Mouse (Mus musculus) brain, embryonic 14.5 days (tissue): ENCODE results near the gene Dnah2. TPM values are rescaled to one million over a fixed set of nuclear protein-coding genes. Genes with fewer than 3 reads are reported as not detected.
A peak's percentile ranks its signal among the peaks of the same experiment; 100 is the strongest.

Source experiments
- DNase-seq: peaks from one replicate; pipeline ENCODE4 v3.0.0-alpha.2; 2011; ENCODE audit warnings: low read depth
- CTCF ChIP-seq: fragments of 200-500 bp; IDR thresholded peaks from 2 replicates; pipeline ENCODE4 v1.5.1; 2012; ENCODE audit warnings: inconsistent platforms, mild to moderate bottlenecking, moderate library complexity, borderline replicate concordance; ENCODE audit not compliant: insufficient read depth, insufficient read length; ENCODE audit errors: extremely low read depth
- POLR2A ChIP-seq: fragments of 200-500 bp; IDR thresholded peaks from 2 replicates; pipeline ENCODE4 v1.6.1; 2012; ENCODE audit warnings: mild to moderate bottlenecking, inconsistent platforms, borderline replicate concordance; ENCODE audit not compliant: poor library complexity, insufficient read depth, insufficient read length, severe bottlenecking; ENCODE audit errors: extremely low read depth
- polyA plus RNA-seq: library from polyadenylated mRNA; depleted of rRNA; stranded (reverse); fragments of >200 nt; gene quantifications from 2 replicates; pipeline ENCODE4 v1.2.3, GENCODE M21; 2012; rRNA removed

The Dnah2 gene
- 4.7 and 5.2 TPM in 2 replicates for polyA plus RNA-seq

GRCm38 (mm10) chr11:69549060-69549656 is at the start of gene Dnah2:
Gene Dnah2 (minus strand): TSS chr11:69549110.
- no peak for TF ChIP-seq POLR2A
- no peak for TF ChIP-seq CTCF
- DNase-seq: no peak

DNA sequence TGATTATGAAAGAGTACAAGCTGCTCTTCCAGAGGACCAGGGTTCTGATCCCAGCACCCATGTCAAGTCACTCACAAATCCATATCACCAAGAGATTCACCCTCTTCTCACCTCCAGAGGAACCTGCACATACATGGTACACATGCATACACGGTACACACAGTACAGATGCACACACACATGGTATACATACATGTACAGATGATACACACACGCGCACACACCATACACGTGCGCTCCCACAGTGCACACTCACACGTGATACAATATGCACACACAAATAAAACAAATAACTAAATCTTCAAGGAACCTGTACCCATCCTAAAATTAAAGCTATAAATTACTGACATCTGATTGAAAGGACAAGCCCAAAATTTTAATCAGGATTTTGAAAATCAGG is 45.9 kb upstream of the Dnah2 start:
- no peak for DNase-seq
- no peak for TF ChIP-seq CTCF
- TF ChIP-seq POLR2A: no peak

DNA sequence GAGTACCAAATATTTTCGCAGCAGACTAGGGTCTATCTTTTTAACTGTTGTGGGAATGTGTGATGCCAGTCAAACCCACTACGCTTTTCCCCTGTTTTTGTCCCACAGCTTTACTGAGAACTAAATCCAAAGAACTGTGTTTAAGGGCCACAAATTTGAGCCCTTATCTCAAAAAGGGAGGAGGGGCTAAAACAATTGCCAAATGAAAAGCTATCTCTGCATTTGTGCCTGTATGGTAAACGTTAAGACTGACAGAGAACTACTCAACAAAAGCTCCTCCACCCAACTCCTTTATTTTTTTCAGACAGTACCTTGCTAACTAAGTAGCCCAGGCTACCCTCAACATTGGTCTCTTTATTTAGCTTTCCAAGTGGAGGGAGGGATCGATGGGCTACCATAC is 43.9 kb upstream of the Dnah2 start:
- no peak for DNase-seq
- TF ChIP-seq CTCF: no peak

DNA sequence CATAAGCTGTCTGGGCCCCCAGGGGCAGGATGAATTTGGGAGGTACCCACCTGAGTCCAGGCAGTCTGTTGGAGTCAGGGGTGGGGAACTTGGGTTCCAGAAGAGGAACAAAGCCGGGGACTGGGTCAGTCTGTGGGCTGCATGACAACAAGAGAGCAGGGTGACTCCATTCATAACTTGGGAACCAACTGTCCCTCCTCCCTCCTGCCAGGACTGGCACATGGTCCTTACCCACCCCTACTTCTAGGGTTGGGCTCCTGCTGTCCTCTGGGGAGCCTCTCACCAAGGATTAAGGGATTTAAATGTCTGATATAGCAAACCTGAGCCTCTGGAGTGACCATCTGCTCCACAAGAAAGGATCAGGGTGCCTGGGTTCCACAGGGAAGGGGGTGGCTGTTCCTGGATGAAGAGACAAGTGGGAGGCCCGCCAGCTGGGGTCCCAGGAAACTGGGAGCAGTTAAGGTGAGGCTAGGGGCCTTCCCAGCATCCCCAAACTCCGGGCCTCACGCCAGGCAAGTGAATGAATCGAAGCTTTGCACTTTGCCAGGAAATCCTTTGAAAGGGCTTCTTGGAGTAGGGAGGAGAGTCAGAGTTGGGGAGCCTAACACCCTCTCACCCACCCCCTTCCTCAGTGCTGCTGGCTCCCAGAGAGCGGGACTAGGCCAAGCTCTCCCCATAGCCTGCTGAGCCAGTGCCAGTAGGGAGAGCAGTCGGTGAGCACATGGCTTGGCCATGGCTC is 43.2 kb upstream of the Dnah2 start:
- no peak for TF ChIP-seq CTCF
- DNase-seq: peak; percentile 89

- TF ChIP-seq POLR2A (no peak), CTCF (no peak)
- no peak for DNase-seq
These were observed 42.5 kb upstream of the Dnah2 start for GRCm38 (mm10) chr11:69591424-69591823.

GRCm38 (mm10) chr11:69590622-69591021 is 41.7 kb upstream of the Dnah2 start:
- no peak for TF ChIP-seq CTCF
- no peak for TF ChIP-seq POLR2A
- DNase-seq: no peak

GRCm38 (mm10) chr11:69589207-69589834 is 40.4 kb upstream of the Dnah2 start:
- DNase-seq: no peak
- TF ChIP-seq POLR2A (no peak), CTCF (no peak)

- DNase-seq: no peak
- TF ChIP-seq CTCF (no peak), POLR2A (no peak)
These were observed 36.9 kb upstream of the Dnah2 start for GRCm38 (mm10) chr11:69585718-69586325.

GRCm38 (mm10) chr11:69584937-69585336 is 36.0 kb upstream of the Dnah2 start:
- no peak for DNase-seq
- TF ChIP-seq POLR2A: no peak
- TF ChIP-seq CTCF: no peak

DNA sequence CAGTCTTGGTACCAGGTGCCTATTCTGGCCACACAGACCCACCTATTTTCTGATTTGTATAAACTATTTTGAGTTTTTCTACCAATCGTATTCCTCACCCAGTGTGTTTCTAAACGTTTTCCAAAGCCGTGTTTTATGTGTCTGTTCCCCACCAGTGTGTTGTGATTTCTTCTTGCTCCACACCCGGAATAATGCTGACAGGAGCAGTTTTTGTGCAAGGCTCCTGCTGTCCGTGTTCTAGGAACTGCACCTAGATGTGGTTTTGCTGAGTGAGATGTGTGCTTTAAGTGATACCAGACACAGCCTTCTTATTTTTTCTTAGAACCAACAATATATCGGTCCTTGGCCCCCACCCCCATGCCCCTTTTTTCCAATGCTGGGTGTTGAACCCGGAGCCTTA is 35.1 kb upstream of the Dnah2 start:
- no peak for DNase-seq
- TF ChIP-seq CTCF (no peak), POLR2A (no peak)

DNA sequence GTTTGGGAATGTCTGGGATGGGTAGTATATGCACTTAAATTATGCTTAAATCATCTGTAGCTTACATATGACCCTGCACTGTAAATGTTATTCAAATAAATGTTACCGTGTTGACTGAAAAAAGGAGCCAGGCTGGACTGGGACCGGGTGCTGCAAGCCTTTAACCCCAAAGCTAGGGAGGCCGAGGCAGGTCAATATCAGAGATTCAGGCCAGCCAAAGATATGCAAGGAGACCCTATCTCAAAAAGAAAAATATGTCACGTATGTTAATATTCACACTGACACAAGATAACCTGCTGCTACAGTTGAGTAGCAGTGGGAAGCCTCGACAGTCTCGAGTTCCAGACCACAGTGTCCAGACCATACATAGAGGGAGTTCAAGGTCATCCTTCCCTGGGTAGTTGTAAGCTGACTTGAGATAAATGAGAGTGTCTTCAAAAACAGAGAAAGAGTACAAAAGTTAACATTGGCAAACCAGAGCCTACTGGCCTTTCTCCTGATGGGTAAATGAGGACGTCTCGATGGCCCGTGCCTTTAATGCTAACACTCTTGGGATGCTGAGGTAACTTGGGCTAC is 33.4 kb upstream of the Dnah2 start:
- TF ChIP-seq POLR2A (no peak), CTCF (no peak)

GRCm38 (mm10) chr11:69581814-69582213 is 32.9 kb upstream of the Dnah2 start:
- no peak for TF ChIP-seq POLR2A
- no peak for TF ChIP-seq CTCF
- peak; percentile 42 for DNase-seq

More for the DNA sequence above, 33.4 kb upstream of the Dnah2 start:
- no peak for DNase-seq
